19 mouse cellular contexts compared by ENCODE assay signal in the genomic region with DNA sequence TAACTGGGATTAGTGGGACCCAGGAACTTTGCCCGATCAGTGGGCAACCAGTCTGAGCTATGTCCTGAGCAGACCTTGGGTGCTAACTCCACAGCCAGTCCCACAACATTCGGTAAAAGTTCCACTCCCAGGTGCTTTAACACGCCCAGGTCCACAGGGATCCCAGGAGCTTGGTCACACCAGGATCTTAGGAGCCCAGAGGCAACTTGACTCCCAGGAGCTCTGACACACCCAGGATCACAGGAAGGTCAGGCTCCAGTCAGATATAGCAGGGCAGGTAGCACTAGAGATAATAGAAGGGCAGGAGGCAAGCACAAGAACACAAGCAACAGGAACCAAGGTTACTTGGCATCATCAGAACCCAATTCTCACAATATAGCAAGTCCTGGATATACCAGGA.
"Had no signal": no experiment of that assay in that cellular context is flagged by ENCODE, and none has a peak within 500 bp of the region (broad histone marks: within the 10 kb centered on the region; RNA-seq: fewer than 3 reads in every experiment).

No protein-coding gene starts in this region.

- H3K4me3 ChIP-seq: liver, embryonic 15.5 days; lung, embryonic 15.5 days; megakaryocyte, embryonic 14.5 days; midbrain, embryonic 13.5 days; midbrain, embryonic 15.5 days; neural tube, embryonic 12.5 days; stomach, embryonic 15.5 days had no signal

- H3K27me3 ChIP-seq: liver, embryonic 15.5 days; lung, embryonic 15.5 days; midbrain, embryonic 13.5 days; midbrain, embryonic 15.5 days; neural tube, embryonic 12.5 days; stomach, embryonic 15.5 days had no signal

- H3K4me1 ChIP-seq: liver, embryonic 15.5 days; lung, embryonic 15.5 days; midbrain, embryonic 13.5 days; midbrain, embryonic 15.5 days; neural tube, embryonic 12.5 days; stomach, embryonic 15.5 days had no signal

- H3K9ac ChIP-seq: liver, embryonic 15.5 days; liver, postnatal 0 days; lung, embryonic 15.5 days; midbrain, embryonic 13.5 days; midbrain, embryonic 15.5 days; neural tube, embryonic 12.5 days; stomach, embryonic 15.5 days had no signal

- H3K36me3 ChIP-seq: liver, embryonic 15.5 days; lung, embryonic 15.5 days; midbrain, embryonic 13.5 days; midbrain, embryonic 15.5 days; neural tube, embryonic 12.5 days; stomach, embryonic 15.5 days had no signal

- H3K27ac ChIP-seq: liver, embryonic 15.5 days; lung, embryonic 15.5 days; macrophage; midbrain, embryonic 13.5 days; midbrain, embryonic 15.5 days; neural tube, embryonic 12.5 days; stomach, embryonic 15.5 days had no signal

- H3K9me3 ChIP-seq: liver, embryonic 15.5 days; lung, embryonic 15.5 days; megakaryocyte, embryonic 14.5 days; midbrain, embryonic 13.5 days; midbrain, embryonic 15.5 days; neural tube, embryonic 12.5 days; stomach, embryonic 15.5 days had no signal

- DNase-seq: liver, postnatal 0 days; lung, adult 2 months; lung, postnatal 14 days; lung, postnatal 36 days; right cerebral cortex, postnatal 14 days; spleen, adult 18-20 months; thymus, adult 18-20 months; thymus, postnatal 14 days; thymus, postnatal 36 days had no signal

- H3K4me2 ChIP-seq: liver, embryonic 15.5 days; lung, embryonic 15.5 days; midbrain, embryonic 11.5 days; midbrain, embryonic 13.5 days; midbrain, embryonic 15.5 days; neural tube, embryonic 12.5 days; stomach, embryonic 15.5 days had no signal

- ATAC-seq: liver, postnatal 0 days; lung, postnatal 0 days; midbrain, embryonic 13.5 days; midbrain, embryonic 15.5 days had no signal
